Mouse (Mus musculus): ENCODE results near the gene Coa4.

DNA sequence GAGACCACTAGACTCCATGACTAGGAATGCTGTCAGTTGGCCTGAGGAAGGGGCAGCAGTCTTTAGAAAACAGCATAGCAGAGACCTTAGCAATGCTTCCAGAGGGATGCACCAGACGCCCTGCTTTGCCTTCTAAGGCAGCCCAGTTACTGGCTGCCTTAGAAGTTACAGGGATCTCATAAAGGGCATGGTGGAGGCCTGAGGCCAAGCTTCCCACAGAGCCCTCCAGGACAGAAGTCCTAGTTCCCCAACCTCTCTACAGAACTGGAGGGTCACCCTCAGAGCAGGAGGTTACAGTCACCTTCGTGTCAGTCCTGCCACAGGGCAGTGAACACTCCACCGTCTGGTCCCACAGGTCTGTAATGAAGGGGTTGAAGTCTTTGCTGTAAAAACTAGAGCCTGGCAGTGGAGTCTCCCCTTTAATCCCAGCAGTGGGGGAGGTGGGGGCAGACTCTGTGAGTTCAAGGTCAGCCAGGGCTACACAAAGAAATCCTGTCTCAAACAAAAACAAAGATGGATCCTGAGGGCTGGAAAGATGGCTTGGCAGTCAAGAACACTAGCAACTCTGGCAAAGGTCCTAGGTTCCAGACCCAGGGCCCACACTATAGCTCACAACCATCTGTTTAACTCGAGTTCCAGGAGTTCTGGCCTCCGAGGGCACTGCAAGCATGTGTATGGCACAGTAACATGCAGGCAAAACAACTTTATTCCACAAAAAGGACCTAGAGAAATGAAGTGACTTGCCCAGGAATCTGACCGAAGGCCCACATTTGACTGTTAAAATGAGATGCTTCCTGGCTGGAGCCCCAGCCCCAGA is 35.6 kb upstream of the Coa4 start:
- TF ChIP-seq EP300 (IDR thresholded peaks at IDR 0.05; ENCODE audit: low read depth) (no peak; the same call in none of the 2 replicates), CTCF (IDR thresholded peaks at IDR 0.05; ENCODE audit: low read depth) (no peak)
